In genomic region chr3:96238954-96239793, GRCm38 (mm10) we compare ENCODE assay signal across 7 mouse cellular contexts. TPM values are rescaled to one million over a fixed set of nuclear protein-coding genes. Genes with fewer than 3 reads are reported as not detected.
DNase-seq lines count a peak whose midpoint lies in the region; ATAC-seq and TF ChIP-seq lines count a peak whose summit lies in the region.
"Not testable (repeated sequence)": the region's sequence is repeated elsewhere in the genome, so short reads cannot be mapped to it uniquely, and the experiment has no call there.

Hist2h3c2 (minus strand) TSS chr3:96239127.

- peaks cover 46% of the 10 kb centered on the region for H3K4me1 ChIP-seq in forebrain, embryonic 10.5 days
- H3K4me1 ChIP-seq in heart, embryonic 13.5 days: peaks cover 37% of the 10 kb centered on the region
- peaks cover 38% of the 10 kb centered on the region for H3K4me1 ChIP-seq in limb, embryonic 12.5 days (replicated peaks)

- not testable (repeated sequence) for TF ChIP-seq CTCF in brain, embryonic 14.5 days (IDR thresholded peaks at IDR 0.05; ENCODE audit: borderline replicate concordance, extremely low read depth, insufficient read depth, insufficient read length)

- not testable (repeated sequence) for H3K36me3 ChIP-seq in forebrain, embryonic 10.5 days (replicated peaks); heart, embryonic 13.5 days; limb, embryonic 12.5 days

- peak within 1 kb of the TSS; percentile 89 for H3K9ac ChIP-seq in heart, embryonic 13.5 days
- peak within 1 kb of the TSS; percentile 66 for H3K9ac ChIP-seq in limb, embryonic 12.5 days (replicated peaks)

- not testable (repeated sequence) for TF ChIP-seq POLR2A in brain, embryonic 14.5 days (IDR thresholded peaks at IDR 0.05; ENCODE audit: borderline replicate concordance, extremely low read depth, insufficient read depth, insufficient read length, poor library complexity, severe bottlenecking)

- WGBS in forebrain, embryonic 10.5 days: 0% methylated on average over 25 of the region's 68 CpGs
- 0% methylated on average over 12 of the region's 68 CpGs for WGBS in heart, embryonic 13.5 days
- WGBS in limb, embryonic 12.5 days: 0% methylated on average over 18 of the region's 68 CpGs

- DNase-seq in brain, embryonic 14.5 days (ENCODE audit: low read depth); forebrain, embryonic 10.5 days (ENCODE audit: extremely low spot score, low spot score): not testable (repeated sequence)
- peak; percentile 71 for DNase-seq in kidney, adult 11 months
- DNase-seq in right cerebral cortex, postnatal 4 days: peak; percentile 18

- H3K27me3 ChIP-seq in forebrain, embryonic 10.5 days (ENCODE audit: poor library complexity, severe bottlenecking); heart, embryonic 13.5 days (replicated peaks); limb, embryonic 12.5 days: not testable (repeated sequence)

- H3K4me2 ChIP-seq in heart, embryonic 13.5 days: peak within 1 kb of the TSS; percentile 78
- H3K4me2 ChIP-seq in limb, embryonic 12.5 days: peak within 1 kb of the TSS; percentile 56

- H3K4me3 ChIP-seq in forebrain, embryonic 10.5 days: peak within 1 kb of the TSS; percentile 59
- H3K4me3 ChIP-seq in heart, embryonic 13.5 days: peak within 1 kb of the TSS; percentile 61
- peak within 1 kb of the TSS; percentile 41 for H3K4me3 ChIP-seq in limb, embryonic 12.5 days (replicated peaks)

- peak within 1 kb of the TSS; percentile 93 for H3K27ac ChIP-seq in forebrain, embryonic 10.5 days
- H3K27ac ChIP-seq in heart, embryonic 13.5 days (replicated peaks): peak within 1 kb of the TSS; percentile 84
- H3K27ac ChIP-seq in limb, embryonic 12.5 days: peak within 1 kb of the TSS; percentile 86

- peak; percentile 84 for ATAC-seq in heart, embryonic 13.5 days (ENCODE audit: extremely low read depth, insufficient number of reproducible peaks, low FRiP score, low TSS enrichment)
- ATAC-seq in limb, embryonic 12.5 days (ENCODE audit: insufficient number of reproducible peaks, insufficient read depth, low FRiP score, low TSS enrichment, low read depth): peak; percentile 92
- ATAC-seq in megakaryocyte-erythroid progenitor cell, adult 5-6 weeks (replicated peaks; ENCODE audit: low FRiP score, low TSS enrichment, poor library complexity, severe bottlenecking): peak; percentile 75

- not testable (repeated sequence) for H3K9me3 ChIP-seq in forebrain, embryonic 10.5 days; heart, embryonic 13.5 days; limb, embryonic 12.5 days

RNA-seq across cellular contexts. Expression of gene Hist2h3c2, which starts in this region (rescaled TPM):
- polyA plus RNA-seq in brain, embryonic 14.5 days (2012; rRNA removed): 62.0 and 84.4 TPM in 2 replicates
- polyA plus RNA-seq in forebrain, embryonic 10.5 days (2016; fragmentation: Nextera tagmentation; extraction: Ambion mirVana): 5.9 and 6.4 TPM in 2 replicates
- polyA plus RNA-seq in heart, embryonic 13.5 days (2015; fragmentation: Nextera tagmentation; extraction: Ambion mirVana): 3.0 and 4.3 TPM in 2 replicates
- polyA plus RNA-seq in limb, embryonic 12.5 days (2016; fragmentation: Nextera tagmentation; extraction: Ambion mirVana): 9.0 and 11.9 TPM in 2 replicates
- total RNA-seq in megakaryocyte-erythroid progenitor cell, adult 5-6 weeks (2014; fragmentation: Nextera tagmentation): 238 and 244 TPM in 2 replicates
- 41.9 and 280 TPM in 2 replicates for total RNA-seq in megakaryocyte-erythroid progenitor cell, adult 5-6 weeks (2017)
